Mouse (Mus musculus): ENCODE measurements around the gene Higd2a. TPM values are rescaled to one million over a fixed set of nuclear protein-coding genes. Genes with fewer than 3 reads are reported as not detected.
"Not testable (repeated sequence)": the region's sequence is repeated elsewhere in the genome, so short reads cannot be mapped to it uniquely, and the experiment has no call there.

The Higd2a gene
- total RNA-seq, 1 experiment from 2014 or later, result 45.8 TPM

- peak; percentile 67 for ATAC-seq (replicated peaks; ENCODE audit: low read depth, poor library complexity, severe bottlenecking)
Observed at GRCm38 (mm10) chr13:54610972-54611754, 21.2 kb downstream of the Higd2a start, which contains the start of gene Cltb. Gene Cltb, minus strand, starts transcription at chr13:54611344.

- not testable (repeated sequence) for ATAC-seq (replicated peaks; ENCODE audit: low read depth, poor library complexity, severe bottlenecking)
Observed at GRCm38 (mm10) chr13:54613141-54613540, 23.1 kb downstream of the Higd2a start.

GRCm38 (mm10) chr13:54616307-54616706 is 26.3 kb downstream of the Higd2a start:
- ATAC-seq (replicated peaks; ENCODE audit: low read depth, poor library complexity, severe bottlenecking), result no peak

- no peak for ATAC-seq (replicated peaks; ENCODE audit: low read depth, poor library complexity, severe bottlenecking)
Observed at GRCm38 (mm10) chr13:54616998-54617397, 27.0 kb downstream of the Higd2a start.

GRCm38 (mm10) chr13:54621155-54621932 is 31.3 kb downstream of the Higd2a start, which contains the start of gene Faf2:
Gene Faf2, plus strand, starts transcription at chr13:54621784.
- peak; percentile 96 for ATAC-seq (replicated peaks; ENCODE audit: low read depth, poor library complexity, severe bottlenecking)

- ATAC-seq (replicated peaks; ENCODE audit: low read depth, poor library complexity, severe bottlenecking), result peak; percentile 42
Observed at GRCm38 (mm10) chr13:54621960-54622521, 32.0 kb downstream of the Higd2a start.

- no peak for ATAC-seq (replicated peaks; ENCODE audit: low read depth, poor library complexity, severe bottlenecking)
Observed at GRCm38 (mm10) chr13:54629128-54629527, 39.1 kb downstream of the Higd2a start.

GRCm38 (mm10) chr13:54632731-54633277 is 42.8 kb downstream of the Higd2a start:
- no peak for ATAC-seq (replicated peaks; ENCODE audit: low read depth, poor library complexity, severe bottlenecking)

GRCm38 (mm10) chr13:54635011-54635410 is 45.0 kb downstream of the Higd2a start:
- ATAC-seq (replicated peaks; ENCODE audit: low read depth, poor library complexity, severe bottlenecking), result no peak

Other genes with a start within 250 kb of the Higd2a start
- 1.4 and 2.1 TPM in 2 replicates for gene Cplx2, start 218.9 kb upstream of the Higd2a start, total RNA-seq (2017)
- 40.0 and 46.4 TPM in 2 replicates for gene Thoc3, start 121.4 kb upstream of the Higd2a start, total RNA-seq (2017)
- 9.1 and 12.7 TPM in 2 replicates for gene Simc1, start 86.4 kb upstream of the Higd2a start, total RNA-seq (2017)
- gene 4833439L19Rik, start 24.8 kb upstream of the Higd2a start, total RNA-seq (2017), result 16.2 and 28.2 TPM in 2 replicates
- gene Arl10, start 15.2 kb upstream of the Higd2a start, total RNA-seq (2017), result 7.9 and 13.7 TPM in 2 replicates
- 51.0 and 70.5 TPM in 2 replicates for gene Nop16, start 117 bp upstream of the Higd2a start, total RNA-seq (2017)
- 13.4 and 23.5 TPM in 2 replicates for gene Cltb, start 21.1 kb downstream of the Higd2a start, total RNA-seq (2017)
- gene Faf2, start 31.6 kb downstream of the Higd2a start, total RNA-seq (2017), result 35.5 and 63.5 TPM in 2 replicates
- gene Rnf44, start 103.7 kb downstream of the Higd2a start, total RNA-seq (2017), result 25.4 and 27.6 TPM in 2 replicates
- gene Cdhr2, start 111.3 kb downstream of the Higd2a start, total RNA-seq (2017), result not detected in 2 replicates
- not detected in 2 replicates for gene Gprin1, start 159.7 kb downstream of the Higd2a start, total RNA-seq (2017)
- gene Sncb, start 176.4 kb downstream of the Higd2a start, total RNA-seq (2017), result not detected in 2 replicates
- gene Eif4e1b, start 193.8 kb downstream of the Higd2a start, total RNA-seq (2017), result not detected in 2 replicates
- 0.82 TPM in 1 of 2 replicates, not detected in the other for gene Tspan17, start 199.2 kb downstream of the Higd2a start, total RNA-seq (2017)